Mouse (Mus musculus) heart, adult 9 months (tissue): ENCODE data around the gene AL732309.1.

Source experiments
- DNase-seq, 2 experiments: peaks; one replicate each; pipeline ENCODE4 v3.0.0; 2022; ENCODE audit warnings: low spot score in 2 of 2

The AL732309.1 gene

DNA sequence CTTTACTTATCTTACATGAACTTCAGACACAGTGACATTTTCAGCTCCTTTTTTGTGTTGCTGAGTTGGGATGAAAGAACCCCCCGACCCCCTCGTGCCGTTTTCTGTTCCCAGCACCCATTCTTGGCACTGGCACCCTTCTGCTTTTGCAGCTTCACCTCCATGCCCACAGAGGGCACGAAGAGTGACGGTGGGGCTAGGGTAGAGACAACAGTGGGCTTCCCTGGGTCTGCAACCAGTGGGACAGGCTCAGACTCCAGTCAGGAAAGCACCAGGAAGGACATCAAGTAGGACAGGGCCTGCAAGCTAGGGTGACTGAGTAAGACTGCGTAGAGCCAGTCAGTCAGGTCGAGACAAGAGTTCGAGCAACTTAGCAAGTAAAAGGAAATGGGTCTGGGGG is 6.4 kb downstream of the AL732309.1 start:
- DNase-seq, result no peak

DNA sequence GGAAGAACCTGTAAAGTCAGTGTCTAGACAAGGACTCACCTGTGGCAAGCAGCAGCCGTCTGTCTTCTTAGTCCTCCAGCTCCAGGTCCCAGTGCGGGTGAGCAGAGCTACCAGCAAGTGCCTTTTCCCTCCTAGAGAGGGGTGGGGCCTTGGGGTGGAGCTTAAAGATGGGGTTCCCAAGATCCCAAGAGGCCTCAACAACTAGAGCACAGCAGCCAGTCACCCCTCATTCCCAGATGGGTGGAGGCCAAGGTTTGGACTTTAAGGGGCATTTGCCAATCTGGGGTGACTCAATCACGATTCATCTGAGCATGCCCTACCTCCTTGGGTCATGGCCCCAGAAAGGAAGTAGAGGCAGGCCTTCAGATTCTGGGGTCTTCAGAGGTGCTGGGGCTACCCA is 6.9 kb downstream of the AL732309.1 start:
- no peak for DNase-seq

DNA sequence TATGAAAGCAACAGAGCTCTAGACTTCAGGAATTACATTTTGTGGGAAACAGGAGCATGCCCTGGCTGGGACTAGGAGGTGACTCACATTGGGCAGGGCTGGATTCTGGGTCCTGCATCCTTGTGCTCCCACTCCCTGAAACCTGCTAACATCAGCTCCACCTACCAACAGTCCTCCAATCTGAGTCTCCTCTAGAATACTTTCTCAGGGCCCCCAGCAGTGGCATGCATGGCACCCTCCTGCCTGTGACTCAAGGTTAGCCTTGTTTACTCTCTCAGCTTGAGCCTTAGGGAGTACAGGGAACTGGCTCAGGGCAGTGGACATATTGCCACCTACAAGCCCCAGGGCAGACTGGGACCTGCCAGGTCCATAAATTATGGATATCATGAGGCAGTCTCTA is 8.6 kb downstream of the AL732309.1 start:
- DNase-seq, result no peak

DNA sequence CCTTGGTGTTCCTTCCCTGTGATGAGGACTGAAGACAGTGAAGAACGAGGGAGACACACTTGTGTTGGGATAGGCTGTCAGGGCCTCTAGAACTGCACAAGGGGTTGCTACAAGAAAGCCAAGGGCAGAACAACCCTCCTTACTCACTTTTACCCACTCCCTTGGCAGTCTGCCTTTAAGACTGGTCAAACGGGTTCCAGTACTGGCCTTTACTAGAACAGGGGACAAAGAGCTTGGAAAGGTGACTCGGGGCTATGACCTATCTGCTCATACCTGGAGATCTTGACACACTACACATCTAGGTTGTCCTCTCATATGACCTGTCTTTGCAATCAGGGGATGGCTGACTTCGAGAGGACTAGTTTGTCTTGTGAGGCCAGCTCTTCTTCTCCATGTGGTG is 9.1 kb downstream of the AL732309.1 start:
- DNase-seq, result no peak

GRCm38 (mm10) chr2:25236614-25237013 is 10.0 kb downstream of the AL732309.1 start, which contains the start of gene Rnf224:
TSS of gene Rnf224 (minus strand) at chr2:25236787.
- DNase-seq, result no peak

GRCm38 (mm10) chr2:25234551-25235220 is 12.0 kb downstream of the AL732309.1 start:
- no peak for DNase-seq

GRCm38 (mm10) chr2:25234050-25234449 is 12.6 kb downstream of the AL732309.1 start, which contains the start of gene Slc34a3:
TSS of gene Slc34a3 (minus strand) at chr2:25234364.
- DNase-seq, result no peak

GRCm38 (mm10) chr2:25233421-25233820 is 13.2 kb downstream of the AL732309.1 start:
- no peak for DNase-seq

- DNase-seq, result no peak
Measured at GRCm38 (mm10) chr2:25231038-25231437, 15.6 kb downstream of the AL732309.1 start.

GRCm38 (mm10) chr2:25230581-25230980 is 16.1 kb downstream of the AL732309.1 start:
- no peak for DNase-seq

DNA sequence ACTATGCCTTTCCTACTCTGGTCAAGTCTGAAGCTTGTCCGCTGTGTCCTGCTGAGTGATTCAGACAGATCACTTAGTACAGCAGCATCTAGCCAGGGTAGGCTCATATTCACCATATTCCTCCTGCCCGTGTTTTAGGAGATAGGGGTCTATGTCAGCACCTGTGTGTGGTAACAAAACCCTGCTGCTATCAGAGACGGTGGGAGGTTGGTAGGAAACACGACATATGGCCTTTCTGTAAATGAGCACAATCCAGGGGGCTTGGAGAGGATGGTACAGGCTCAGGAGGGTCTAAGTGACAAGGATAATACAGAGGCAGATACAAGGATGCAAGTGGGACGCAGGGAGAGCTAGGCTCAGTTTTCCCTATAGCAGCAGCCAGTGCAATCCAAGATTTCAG is 17.1 kb downstream of the AL732309.1 start:
- no peak for DNase-seq

DNA sequence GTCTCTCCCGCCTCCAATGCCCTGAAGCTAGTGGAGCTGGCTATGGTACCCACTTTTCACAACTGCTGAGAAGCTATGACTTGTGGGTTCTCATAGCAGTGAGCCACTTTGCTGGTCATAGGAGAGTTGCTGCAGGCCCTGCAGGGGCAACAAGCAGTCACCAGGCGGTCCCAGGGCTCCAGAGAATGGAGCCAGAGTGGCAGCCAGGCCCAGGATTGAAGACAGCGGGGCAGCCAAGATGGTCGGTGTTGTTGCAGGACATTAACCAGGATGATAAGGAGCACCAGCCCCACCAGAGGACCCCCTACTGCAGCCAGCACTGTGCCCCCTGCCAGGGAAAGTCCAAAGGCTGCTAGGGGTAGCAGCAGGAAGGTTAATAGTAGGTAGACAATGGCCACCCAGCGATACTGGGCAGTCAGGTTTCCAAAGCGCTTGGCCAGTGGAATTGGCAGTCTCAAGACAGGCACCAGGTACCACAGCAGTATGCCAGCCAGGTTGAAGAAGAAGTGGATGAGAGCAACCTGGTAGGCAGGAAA is 17.6 kb downstream of the AL732309.1 start:
- DNase-seq, result no peak

DNA sequence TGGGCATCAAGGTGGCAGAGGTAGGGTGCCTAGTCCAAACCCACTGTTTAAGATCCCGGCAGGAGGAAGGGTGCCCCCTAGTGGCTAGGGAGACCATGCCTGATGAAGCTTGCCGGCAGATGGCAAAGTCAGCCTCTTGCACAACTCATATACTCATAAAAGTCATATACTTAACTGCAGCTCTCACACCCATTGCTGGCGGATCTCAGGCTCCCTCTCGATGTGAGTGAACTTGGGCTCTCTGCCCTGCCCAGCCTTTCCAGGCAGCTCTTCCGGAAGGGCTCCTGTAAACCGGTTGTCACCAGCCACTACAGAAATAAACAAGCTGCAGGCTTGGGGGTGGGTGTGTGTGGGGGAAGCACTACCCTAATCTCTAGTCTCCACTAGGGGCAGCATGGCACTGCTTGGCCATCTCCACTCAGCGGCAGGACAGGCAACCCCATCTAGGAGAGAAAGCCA is 18.2 kb downstream of the AL732309.1 start:
- DNase-seq, result peak; percentile 90 to 92

DNA sequence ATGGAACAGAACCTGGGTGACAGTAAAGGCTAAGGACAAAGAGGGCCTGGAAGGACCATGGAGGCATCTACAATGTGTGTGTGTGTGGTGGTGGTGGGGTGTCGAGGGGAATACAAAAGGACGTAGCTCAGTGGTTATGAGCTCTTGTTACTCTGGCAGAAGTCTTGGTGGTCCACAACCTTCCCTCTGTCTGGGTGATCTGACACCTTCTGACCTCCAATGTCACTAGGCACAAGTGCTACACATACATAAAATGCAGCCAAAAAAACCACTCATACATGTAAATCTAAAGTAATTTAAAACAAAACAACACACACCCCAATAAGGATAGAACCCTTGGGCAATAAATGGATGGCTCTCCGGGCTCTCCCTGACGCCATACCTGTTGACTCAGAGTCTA is 19.3 kb downstream of the AL732309.1 start:
- DNase-seq, result no peak

- DNase-seq, result no peak
Measured at GRCm38 (mm10) chr2:25226864-25227263, 19.8 kb downstream of the AL732309.1 start.

DNA sequence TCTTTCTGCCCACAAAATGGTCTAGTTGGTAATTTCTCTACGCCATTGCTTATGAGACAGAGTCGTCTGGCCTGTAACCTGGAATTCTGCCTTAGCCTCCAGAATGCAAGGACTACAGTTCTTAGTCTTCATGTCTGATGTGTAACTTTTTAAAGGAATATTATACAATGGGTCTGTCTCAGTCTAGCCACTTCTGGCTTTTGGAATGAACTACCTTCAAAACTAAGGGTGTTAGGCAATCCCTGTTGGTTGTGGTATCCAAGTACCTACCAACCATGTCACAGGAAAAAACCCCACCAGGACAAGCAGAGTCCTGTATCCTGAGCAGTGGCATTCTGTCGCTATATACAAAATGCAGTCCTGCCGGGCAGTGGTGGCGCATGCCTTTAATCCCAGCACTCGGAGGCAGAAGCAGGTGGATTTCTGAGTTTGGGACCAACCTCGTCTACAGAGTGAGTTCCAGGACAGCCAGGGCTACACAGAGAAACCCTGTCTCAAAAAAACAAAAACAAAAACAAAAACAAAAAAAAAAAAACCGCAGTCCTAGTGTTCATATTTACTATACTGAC is 20.8 kb downstream of the AL732309.1 start:
- no peak for DNase-seq

- DNase-seq, result peak; percentile 100
Measured at GRCm38 (mm10) chr2:25224766-25225752, 21.6 kb downstream of the AL732309.1 start.

- DNase-seq, result no peak
Measured at GRCm38 (mm10) chr2:25224492-25224765, 22.2 kb downstream of the AL732309.1 start, which contains the start of gene Tubb4b. TSS of gene Tubb4b (minus strand) at chr2:25224702.

- DNase-seq, result peak; percentile 84 to 86
Measured at GRCm38 (mm10) chr2:25223681-25224491, 22.8 kb downstream of the AL732309.1 start.

DNA sequence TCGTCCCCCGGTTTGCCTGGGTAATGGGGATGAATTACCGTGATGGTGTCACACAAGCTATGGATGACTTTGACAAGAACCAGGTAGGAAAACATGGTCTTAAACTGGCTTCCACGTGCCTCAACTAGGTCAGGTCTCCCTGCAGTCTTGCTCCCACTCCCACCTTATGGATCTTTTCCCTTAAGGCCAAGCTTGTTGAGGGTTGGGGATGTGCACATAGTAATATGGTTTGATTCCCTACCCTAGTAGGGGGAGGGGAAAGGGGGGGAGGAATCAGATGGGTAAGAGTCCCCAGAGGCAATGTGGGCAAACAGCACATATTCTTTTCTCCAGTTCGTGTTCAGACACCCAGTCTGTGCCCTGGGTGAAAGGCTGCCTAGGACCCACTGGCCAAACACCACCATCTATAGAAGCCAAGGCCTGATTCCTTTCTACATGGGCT is 25.3 kb downstream of the AL732309.1 start:
- DNase-seq, result no peak

GRCm38 (mm10) chr2:25218445-25218844 is 28.2 kb downstream of the AL732309.1 start, which contains the start of gene Fam166a:
TSS of gene Fam166a (plus strand) at chr2:25218745.
- no peak for DNase-seq
